Mouse (Mus musculus) retina, postnatal 7 days (tissue): ENCODE results near the gene Taar3.

Source experiments
- DNase-seq: peaks from one replicate; pipeline ENCODE4 v3.0.0-alpha.2; 2012; ENCODE audit warnings: low read depth, low spot score

Taar3 gene

GRCm38 (mm10) chr10:23999639-24000038 is 50.3 kb downstream of the Taar3 start, which contains the start of gene Taar7b:
TSS of gene Taar7b (plus strand) at chr10:23999939.
- no peak for DNase-seq
